Mouse (Mus musculus) cerebellum, adult 2 months (tissue): ENCODE measurements around the gene Klf11. TPM values are rescaled to one million over a fixed set of nuclear protein-coding genes. Genes with fewer than 3 reads are reported as not detected.
A peak's percentile ranks its signal among the peaks of the same experiment; 100 is the strongest.
"Not testable (repeated sequence)": the region's sequence is repeated elsewhere in the genome, so short reads cannot be mapped to it uniquely, and the experiment has no call there.

Experiments used
- DNase-seq, 2 experiments: peaks; one replicate each; pipeline ENCODE4 v3.0.0; 2021
- H3K27ac ChIP-seq: fragments of 200-500 bp; 2 replicates; pipeline ENCODE4 v1.5.1; 2012; ENCODE audit warnings: low read length, control low read depth, inconsistent platforms; ENCODE audit not compliant: insufficient read depth
- H3K27me3 ChIP-seq: fragments of 200-500 bp; 2 replicates; pipeline ENCODE4 v1.6.1; 2012; ENCODE audit warnings: inconsistent platforms, mild to moderate bottlenecking, low read length, moderate library complexity; ENCODE audit not compliant: control insufficient read depth, insufficient read depth
- H3K4me1 ChIP-seq: fragments of 200-500 bp; 2 replicates; pipeline ENCODE4 v1.6.1; 2011; ENCODE audit warnings: low read length; ENCODE audit not compliant: control insufficient read depth, insufficient read depth
- H3K4me3 ChIP-seq: fragments of 200-500 bp; replicated peaks from 2 replicates; pipeline ENCODE3; 2011; ENCODE audit warnings: mild to moderate bottlenecking, low read depth, low read length, control low read depth; ENCODE audit not compliant: insufficient read depth
- CTCF ChIP-seq: fragments of 200-500 bp; IDR thresholded peaks from 2 replicates; pipeline ENCODE4 v1.5.1; 2011; ENCODE audit warnings: low read depth, mild to moderate bottlenecking, control low read depth, low read length, moderate library complexity, borderline replicate concordance; ENCODE audit not compliant: insufficient read depth
- POLR2A ChIP-seq: fragments of 200-500 bp; IDR thresholded peaks from 2 replicates; pipeline ENCODE4 v1.6.1; 2011; ENCODE audit warnings: low read length, control low read depth, borderline replicate concordance; ENCODE audit not compliant: insufficient read depth
- WGBS: fragments of 180-500 bp; shearing (Covaris S2); methylation state at CpG from one replicate; pipeline ENCODE4 v1.1.7; 2018; 5-methylcytosine and 5-hydroxymethylcytosine counted together
- polyA plus RNA-seq: library from polyadenylated mRNA; depleted of rRNA; stranded (reverse); fragments of >200 nt; gene quantifications from 2 replicates; pipeline ENCODE4 v1.2.3, GENCODE M21; 2012

Klf11 gene
- polyA plus RNA-seq, 1 experiment = 4.9 TPM

- H3K27me3 ChIP-seq = no peaks in the 10 kb centered on the region
- no peaks in the 10 kb centered on the region for H3K4me1 ChIP-seq
- no peak overlapping the region for H3K27ac ChIP-seq
- WGBS = 69% methylated on average over 10 of the region's 10 CpGs
- no peak for DNase-seq
- no peak overlapping the region for H3K4me3 ChIP-seq
- no peak for TF ChIP-seq CTCF
- no peak for TF ChIP-seq POLR2A
Measured at GRCm38 (mm10) chr12:24699578-24699977, 48.5 kb downstream of the Klf11 start.

DNA sequence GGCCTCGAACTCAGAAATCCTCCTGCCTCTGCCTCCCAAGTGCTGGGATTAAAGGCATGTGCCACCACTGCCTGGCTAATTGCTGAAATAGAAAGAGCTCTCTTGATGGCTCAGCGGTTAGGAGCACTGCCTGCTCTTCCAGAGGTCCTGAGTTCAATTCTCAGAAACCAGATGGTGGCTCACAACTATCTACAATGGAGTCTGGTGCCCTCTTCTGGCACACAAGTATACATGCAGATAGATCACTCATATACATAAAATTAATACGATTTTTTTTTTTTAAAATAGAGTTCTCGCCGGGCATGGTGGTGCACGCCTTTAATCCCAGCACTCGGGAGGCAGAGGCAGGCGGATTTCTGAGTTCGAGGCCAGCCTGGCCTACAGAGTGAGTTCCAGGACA lies 50.5 kb downstream of the Klf11 start:
- not testable (repeated sequence) for H3K27ac ChIP-seq, H3K4me3 ChIP-seq, DNase-seq, H3K27me3 ChIP-seq, H3K4me1 ChIP-seq
- WGBS = 89% methylated on average over 9 of the region's 9 CpGs

GRCm38 (mm10) chr12:24703013-24703412 lies 51.9 kb downstream of the Klf11 start:
- no peaks in the 10 kb centered on the region; the same call in 1 of the 2 replicates for H3K27me3 ChIP-seq
- DNase-seq = no peak
- no peaks in the 10 kb centered on the region for H3K4me1 ChIP-seq
- no peak overlapping the region for H3K4me3 ChIP-seq
- no peak overlapping the region for H3K27ac ChIP-seq
- TF ChIP-seq POLR2A (no peak), CTCF (no peak)
- 77% methylated on average over 3 of the region's 3 CpGs for WGBS

DNA sequence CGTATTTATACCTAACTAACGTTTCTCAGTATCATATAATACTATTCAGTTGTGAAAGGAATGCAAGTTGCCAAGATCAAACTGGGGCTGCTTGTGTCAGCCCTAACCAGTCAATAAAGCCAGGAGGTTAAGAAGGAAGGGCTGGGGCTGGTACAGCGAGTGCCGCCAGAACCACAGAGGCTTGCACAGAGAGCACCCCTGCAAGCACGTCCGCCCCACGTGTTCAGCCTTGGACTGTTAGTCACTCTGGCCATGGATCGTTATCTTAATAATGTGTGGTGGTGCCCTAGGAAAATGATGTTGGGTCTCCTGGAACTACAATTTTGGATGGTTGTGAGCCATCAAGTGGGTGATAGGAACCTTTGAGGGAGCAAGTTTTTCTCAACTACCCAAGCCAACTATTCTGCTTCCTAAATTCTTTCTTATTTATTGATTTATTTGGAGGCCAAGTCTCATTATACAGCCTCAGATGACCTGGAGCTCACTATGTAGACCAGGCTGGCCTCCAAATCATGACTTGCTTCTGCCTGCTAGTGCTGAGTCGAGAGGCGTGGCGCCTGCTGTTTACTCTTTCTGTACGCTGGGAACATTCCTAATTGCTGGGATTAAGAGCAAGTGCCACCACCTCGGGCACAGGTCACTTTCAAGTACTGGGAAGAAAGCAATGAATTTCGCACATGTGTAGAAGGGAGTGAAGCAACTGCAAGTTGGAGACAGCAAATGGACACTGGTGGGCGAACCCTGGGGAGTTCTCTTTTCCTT lies 54.6 kb downstream of the Klf11 start:
- no peak for DNase-seq
- no peak overlapping the region for H3K4me3 ChIP-seq
- no peaks in the 10 kb centered on the region; the same call in 1 of the 2 replicates for H3K27me3 ChIP-seq
- no peak overlapping the region for H3K27ac ChIP-seq
- H3K4me1 ChIP-seq = no peaks in the 10 kb centered on the region
- TF ChIP-seq POLR2A (no peak), CTCF (no peak)
- 87% methylated on average over 15 of the region's 15 CpGs for WGBS

DNA sequence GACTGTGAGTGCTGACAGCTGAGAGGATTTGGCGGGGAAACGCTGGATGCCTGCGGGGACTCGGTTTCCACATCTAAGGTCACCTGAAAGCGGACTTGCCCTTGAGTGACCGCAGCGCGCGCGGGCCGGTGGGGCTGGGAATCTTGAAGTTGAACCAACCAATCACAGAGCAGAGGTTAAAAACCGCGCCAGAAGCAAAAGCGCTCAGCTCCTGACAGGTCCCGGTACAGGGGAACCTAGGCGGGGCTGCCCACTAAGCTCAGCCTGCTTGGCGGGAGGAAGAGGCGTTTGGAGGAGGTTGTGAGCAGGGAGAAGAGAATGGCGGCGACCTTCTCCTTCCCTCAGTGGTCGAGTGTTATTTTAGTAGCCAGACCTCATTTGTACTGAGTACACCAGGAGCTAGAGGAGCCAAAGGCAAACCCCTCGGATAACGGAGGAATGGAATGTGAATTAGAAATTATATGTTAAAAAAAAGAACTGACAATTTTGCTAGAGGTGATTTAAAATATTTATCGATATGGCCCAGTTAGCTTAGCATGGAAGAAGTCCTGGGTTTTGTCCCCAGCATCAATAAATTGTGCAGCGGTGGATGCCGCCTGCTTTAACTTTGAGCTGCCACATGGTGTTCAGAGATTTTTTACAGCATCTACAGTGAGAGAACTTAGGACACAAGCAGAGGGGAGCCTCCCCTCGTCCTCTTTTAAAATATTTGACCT lies 55.8 kb downstream of the Klf11 start:
- 5% methylated on average over 27 of the region's 27 CpGs for WGBS
- no peak for TF ChIP-seq CTCF
- TF ChIP-seq POLR2A = no peak

DNA sequence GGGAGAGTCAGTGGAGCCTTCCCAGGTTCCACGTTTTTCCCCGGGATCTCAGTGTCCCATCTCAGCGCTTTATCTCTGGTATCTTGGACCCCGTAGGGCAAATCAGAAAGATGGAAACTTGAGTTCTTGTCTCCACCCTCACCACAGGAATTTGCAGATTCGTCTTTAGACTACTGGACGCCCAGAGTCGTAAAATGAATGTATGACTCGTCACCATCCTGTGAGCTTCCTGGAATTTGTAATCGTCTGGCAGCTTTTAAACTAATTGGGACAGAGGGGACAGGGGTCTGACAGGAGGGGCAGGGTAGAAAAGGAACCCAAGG lies 56.4 kb downstream of the Klf11 start:
- WGBS = 2% methylated on average over 9 of the region's 9 CpGs

More for the DNA sequence above, 55.8 kb downstream of the Klf11 start:
- DNase-seq = no peak
- Histone ChIP-seq H3K27me3 (no peaks in the 10 kb centered on the region; the same call in 1 of the 2 replicates), H3K27ac (no peak overlapping the region), H3K4me3 (no peak overlapping the region), H3K4me1 (no peaks in the 10 kb centered on the region)

DNA sequence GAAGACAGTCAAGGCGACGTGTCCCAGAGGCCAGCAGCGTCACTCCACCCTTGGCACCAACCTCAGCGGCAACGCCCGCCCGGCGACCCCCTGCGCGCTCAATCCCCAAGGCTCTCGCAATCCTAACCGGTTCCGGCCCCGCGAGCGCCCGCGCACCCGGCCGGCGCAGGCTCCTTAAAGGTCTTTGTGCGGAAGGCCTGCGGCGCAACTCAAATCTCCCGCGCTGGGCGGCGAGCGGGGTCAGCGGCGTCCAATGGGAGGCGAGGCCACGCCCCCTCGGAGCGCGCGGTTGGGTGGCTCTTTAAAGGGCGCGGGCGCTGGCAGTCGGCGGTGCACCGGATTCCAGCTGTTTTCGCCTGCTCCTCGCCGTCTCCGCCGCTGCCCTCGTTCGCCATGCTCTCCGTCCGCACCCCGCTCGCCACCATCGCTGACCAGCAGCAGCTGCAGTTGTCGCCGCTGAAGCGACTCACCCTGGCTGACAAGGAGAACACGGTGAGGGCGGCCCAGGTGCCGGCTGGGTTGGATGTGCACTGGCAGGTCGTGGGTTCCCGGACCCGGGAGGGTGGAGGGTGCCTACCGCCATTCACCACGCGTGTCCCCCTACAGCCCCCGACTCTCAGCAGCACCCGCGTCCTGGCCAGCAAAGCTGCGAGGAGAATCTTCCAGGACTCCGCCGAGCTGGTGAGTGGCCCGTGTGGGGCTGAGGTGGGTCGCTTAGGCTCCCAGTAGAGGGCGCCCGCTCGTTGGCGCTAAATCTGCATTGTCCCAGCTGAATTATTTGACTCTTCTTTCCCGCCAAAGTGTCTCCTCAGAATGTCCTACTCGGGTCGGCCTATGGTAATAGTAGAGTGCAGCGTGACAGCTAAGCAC lies 57.1 kb downstream of the Klf11 start, which contains the start of gene Rrm2:
Gene Rrm2 (plus strand): TSS at position 288 of the 870 bp plus-strand sequence.
- H3K27me3 ChIP-seq = no peaks in the 10 kb centered on the region; the same call in 1 of the 2 replicates
- no peaks in the 10 kb centered on the region for H3K4me1 ChIP-seq
- no peak within 1 kb of the TSS for H3K27ac ChIP-seq
- DNase-seq = peak; percentile 86 to 89
- TF ChIP-seq POLR2A (no peak), CTCF (peak; percentile 71)
- WGBS = under 1% methylated on average over 83 of the region's 83 CpGs
- peak within 1 kb of the TSS; percentile 85 for H3K4me3 ChIP-seq

More for the DNA sequence above, 56.4 kb downstream of the Klf11 start:
- no peaks in the 10 kb centered on the region for H3K4me1 ChIP-seq
- no peak overlapping the region for H3K4me3 ChIP-seq
- no peak for DNase-seq
- TF ChIP-seq POLR2A (no peak), CTCF (no peak)
- H3K27me3 ChIP-seq = no peaks in the 10 kb centered on the region; the same call in 1 of the 2 replicates
- H3K27ac ChIP-seq = no peak overlapping the region

DNA sequence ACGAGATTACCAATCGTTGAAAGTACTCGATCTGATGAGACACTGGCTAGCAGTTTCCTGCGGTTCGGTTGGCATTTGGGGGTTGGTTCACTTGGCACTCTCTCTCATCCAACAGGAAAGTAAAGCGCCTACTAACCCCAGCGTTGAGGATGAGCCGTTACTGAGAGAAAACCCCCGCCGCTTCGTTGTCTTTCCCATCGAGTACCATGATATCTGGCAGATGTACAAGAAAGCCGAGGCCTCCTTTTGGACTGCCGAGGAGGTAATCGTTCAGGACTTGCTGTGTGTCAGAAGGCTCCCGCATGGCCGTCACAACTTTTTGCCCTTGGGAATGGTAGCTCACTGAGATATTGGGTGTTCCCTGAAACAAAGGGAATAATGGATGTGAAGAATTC lies 57.7 kb downstream of the Klf11 start:
- no peaks in the 10 kb centered on the region for H3K4me1 ChIP-seq
- no peak overlapping the region for H3K27ac ChIP-seq
- peak overlapping the region; percentile 85 for H3K4me3 ChIP-seq
- TF ChIP-seq POLR2A (no peak), CTCF (no peak)
- WGBS = 2% methylated on average over 17 of the region's 17 CpGs
- no peak for DNase-seq
- no peaks in the 10 kb centered on the region; the same call in 1 of the 2 replicates for H3K27me3 ChIP-seq
